Mouse (Mus musculus) NIH3T3 (cell line): ENCODE measurements at regions not wholly inside any gene's neighbourhood (a gene's known extent, or its start where the extent isn't known, plus 50 kb on each side); places are given as distances from the start of the nearest gene placed in this dataset.

Experiments
- DNase-seq: peaks from one replicate; pipeline ENCODE4 v3.0.0-alpha.2; 2012; ENCODE audit warnings: low read depth

DNA sequence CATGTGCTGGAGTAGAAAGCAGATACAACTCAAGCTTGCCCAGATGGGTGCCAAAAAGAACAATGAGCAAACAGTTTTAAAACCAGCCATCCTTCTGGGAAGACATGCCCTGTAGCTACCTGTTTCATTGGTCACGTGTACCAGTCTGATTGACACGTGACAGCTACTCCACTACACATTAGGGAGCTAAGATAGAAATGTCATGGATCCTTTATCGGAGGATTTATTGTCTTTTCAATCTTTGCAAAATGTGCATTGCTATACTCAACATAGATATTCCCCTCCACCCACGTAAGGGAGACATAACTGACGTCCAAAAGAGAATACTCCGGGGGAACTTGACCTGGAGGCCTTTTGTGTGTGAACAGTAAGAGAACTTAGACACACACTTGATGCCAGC lies 171.1 kb upstream of the Cited2 start:
- no peak for DNase-seq

GRCm38 (mm10) chr10:17552277-17552676 lies 170.7 kb upstream of the Cited2 start:
- peak; percentile 46 for DNase-seq

DNA sequence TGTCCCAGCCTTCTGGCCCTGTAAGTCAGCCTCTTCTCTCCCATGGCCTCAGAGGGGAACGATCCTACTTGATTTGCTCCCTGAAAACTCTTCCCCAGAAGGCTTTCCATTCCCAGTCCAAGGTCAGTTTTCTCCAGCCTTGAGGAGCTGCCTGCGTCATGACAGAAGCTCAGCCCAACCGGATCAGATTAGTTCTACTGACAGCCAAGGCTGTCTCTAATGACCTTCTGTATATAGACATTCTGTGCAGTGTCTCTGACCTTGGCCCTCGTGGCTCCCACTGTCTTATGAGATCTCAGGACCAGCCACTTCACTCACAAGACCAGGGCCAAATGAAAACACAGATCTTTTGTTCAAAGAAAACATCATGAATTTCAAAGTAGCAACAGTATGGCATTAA lies 166.6 kb upstream of the Cited2 start:
- DNase-seq = no peak

- DNase-seq = peak; percentile 57
These were observed 163.6 kb upstream of the Cited2 start for GRCm38 (mm10) chr10:17559370-17559955.

- peak; percentile 39 for DNase-seq
These were observed 163.0 kb upstream of the Cited2 start for GRCm38 (mm10) chr10:17559980-17560379.

DNA sequence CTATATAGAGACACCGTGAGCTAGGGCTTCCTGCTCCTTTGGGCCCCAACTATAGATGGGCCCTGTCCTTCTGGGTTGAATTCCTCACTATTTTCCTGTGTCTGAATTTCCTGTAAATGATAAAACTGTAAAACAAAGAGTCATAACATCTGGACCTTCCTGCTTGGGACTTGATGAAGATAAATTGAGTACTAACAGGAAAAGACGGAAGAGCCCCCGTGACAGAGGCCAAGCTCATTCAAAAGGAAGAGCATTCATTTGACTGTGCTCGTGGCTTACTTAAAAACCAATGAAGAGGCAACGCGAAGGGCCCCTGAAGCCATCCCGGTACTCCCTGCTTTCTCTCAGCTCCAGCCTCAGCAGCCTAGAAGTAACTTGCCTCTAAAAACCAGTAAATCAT lies 161.6 kb upstream of the Cited2 start:
- DNase-seq = no peak

DNA sequence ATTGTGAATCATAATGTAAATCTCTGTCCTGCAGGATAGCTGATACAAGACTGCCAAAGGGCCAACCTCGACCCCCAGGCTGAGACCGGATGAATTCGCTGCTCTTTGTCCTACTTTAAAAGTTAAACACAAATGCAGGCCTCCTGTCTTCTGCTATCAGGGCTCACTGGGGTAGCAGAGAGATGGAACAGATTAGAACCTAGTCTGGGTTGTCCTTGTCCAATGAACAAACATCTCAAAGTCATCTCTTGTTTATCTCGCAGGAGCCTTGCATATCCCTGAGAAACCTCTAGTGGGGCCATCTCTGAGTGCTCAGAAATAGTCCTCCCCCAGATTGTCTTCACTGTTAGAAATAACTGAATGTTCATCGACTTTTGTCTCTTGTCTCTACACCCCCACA lies 161.0 kb upstream of the Cited2 start:
- no peak for DNase-seq

DNA sequence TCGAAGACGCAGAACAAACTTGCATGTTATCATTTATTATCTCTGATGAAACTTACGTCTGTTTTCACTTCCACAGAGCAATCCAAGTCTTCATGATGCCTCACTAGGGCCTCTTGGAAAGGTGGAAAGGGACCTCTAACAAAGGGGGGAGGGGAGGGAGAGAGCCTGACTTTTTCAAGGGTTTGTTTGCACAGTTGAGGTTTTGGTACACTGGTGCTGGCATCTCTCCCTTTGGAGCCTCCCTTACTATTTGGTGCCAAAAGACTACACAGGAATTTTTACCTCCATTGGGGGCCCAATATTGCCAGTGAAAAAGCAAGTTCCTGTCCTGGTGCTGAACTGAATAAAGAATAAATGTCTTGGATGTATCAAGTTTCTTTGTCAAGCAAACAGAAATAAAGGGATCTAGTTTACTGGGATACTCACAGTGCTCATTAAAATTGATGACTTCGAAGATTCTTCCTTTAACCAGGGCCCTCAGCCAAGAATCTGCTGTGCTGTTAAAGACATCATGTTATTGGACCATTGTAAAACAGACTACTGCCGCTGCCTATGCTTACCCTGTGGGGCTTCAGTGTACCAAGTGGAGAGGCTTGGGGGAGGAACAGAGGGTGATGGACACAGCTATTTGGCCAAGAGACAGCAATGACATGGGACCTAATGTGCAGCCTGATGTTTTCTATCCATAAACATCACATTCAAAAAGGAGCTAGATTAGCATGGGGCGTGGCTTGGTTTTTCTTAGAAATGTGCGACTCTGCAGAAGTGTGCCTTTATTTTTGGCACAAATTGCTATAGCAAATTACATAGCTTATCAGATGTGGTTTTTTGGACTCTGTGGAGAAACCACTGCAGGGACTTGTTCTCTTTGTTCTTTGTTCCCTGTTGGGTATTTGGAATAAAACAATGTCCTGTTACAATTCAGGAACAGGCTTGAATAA lies 160.3 kb upstream of the Cited2 start:
- DNase-seq = peak; percentile 65

GRCm38 (mm10) chr10:17563351-17563749 lies 159.7 kb upstream of the Cited2 start:
- no peak for DNase-seq

DNA sequence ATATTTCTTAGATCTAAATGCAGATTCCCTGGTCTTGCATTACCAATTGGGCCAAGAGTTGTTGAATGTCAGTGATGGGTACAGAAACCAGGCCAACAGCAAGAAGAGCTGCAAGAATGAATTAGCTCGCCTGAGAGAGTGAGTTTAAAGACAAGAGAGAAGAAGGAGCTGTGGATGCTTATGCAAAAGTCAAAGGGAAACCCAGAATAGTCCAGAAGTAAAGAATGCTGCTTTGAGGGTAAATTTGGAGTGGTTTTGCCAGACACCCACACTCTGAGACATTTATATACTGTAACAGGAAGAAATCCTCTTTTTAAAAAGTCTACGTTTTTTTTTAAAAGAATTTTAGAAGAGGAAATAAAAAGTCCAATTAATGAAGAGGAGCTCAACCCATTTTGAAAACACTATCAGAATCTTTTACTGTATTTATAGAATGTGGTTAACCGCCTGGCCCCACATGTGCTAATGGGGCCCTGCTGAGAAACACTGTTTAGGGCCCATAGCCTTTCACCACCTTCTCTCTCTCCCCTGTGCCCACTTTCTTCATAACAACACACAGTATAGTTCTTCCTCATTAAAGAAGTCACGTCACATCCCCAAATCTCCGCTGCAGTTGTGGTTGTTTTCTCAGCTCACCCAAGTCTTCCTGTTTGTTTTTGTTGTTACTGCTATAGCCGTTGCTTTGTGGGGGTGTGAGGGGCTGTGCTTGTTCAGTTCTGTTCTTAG lies 158.0 kb upstream of the Cited2 start:
- DNase-seq = no peak

GRCm38 (mm10) chr10:17566975-17567374 lies 156.0 kb upstream of the Cited2 start:
- DNase-seq = no peak

DNA sequence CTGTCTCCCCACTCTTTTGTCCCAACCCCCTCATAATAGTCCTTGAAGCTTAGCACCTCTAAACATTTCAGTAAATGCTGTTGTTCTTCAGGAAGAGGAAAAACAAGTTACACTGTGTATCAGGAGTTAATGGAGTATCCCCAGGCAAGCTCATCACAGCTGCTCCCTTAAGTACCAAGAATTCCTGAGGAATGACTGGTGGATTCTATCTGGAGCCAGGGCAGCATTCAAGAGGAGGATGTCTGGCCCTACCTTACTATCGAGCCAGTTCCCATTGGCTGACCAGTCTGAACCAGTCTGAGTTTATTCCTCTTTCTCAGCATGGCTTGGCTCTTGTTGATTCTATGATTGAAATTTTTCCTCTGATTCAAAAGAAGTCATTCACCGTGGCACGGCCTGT lies 155.4 kb upstream of the Cited2 start:
- DNase-seq = peak; percentile 69

DNA sequence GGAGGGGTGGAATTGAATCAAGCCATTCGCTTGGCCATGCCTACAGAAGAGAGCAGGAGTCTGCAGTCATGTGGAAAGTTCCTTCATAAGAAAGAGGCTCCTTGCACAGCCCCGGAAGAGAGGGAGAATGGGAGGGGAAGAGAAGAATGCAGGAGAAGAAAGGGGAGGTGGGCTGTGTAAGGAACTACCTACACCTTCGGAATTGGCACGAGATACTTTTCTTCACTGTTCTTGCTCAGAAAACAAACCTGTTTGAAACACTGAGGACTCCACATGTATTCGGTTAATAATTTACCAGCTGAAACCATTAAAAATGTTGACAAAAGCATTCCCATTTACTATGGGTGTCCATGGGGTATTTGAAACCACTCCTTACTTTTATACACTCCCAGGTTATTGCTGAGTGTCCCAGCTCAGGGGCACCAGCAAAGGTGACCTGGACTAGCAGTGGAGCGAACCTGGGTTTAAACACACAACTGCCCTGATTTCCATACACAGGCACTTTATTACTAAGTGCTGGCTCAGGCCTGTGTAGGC lies 153.4 kb upstream of the Cited2 start:
- no peak for DNase-seq

- no peak for DNase-seq
These were observed 148.1 kb upstream of the Cited2 start for GRCm38 (mm10) chr10:17574894-17575293.

GRCm38 (mm10) chr10:17575448-17576332 lies 147.3 kb upstream of the Cited2 start:
- DNase-seq = peak; percentile 57

- no peak for DNase-seq
These were observed 146.7 kb upstream of the Cited2 start for GRCm38 (mm10) chr10:17576333-17576750.

- DNase-seq = no peak
These were observed 143.6 kb upstream of the Cited2 start for GRCm38 (mm10) chr10:17579463-17579862.

DNA sequence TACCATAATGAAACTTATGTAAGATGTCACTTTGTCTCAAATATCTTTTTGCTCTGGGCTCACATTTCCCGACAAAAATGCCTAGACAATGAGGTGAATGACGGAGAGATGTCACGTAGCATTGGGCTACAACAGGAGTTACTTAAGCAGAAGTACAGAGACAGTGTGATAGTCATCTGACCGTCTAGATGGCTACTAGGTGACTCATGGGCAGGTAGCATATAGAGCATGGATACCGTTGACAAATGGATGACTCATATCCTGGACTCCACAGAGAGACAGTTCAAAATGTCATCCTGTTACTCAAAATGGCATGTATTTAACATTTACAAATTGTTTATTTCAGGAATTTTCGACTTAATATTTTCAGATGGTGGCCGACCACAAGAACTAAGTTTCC lies 138.2 kb upstream of the Cited2 start:
- DNase-seq = no peak

DNA sequence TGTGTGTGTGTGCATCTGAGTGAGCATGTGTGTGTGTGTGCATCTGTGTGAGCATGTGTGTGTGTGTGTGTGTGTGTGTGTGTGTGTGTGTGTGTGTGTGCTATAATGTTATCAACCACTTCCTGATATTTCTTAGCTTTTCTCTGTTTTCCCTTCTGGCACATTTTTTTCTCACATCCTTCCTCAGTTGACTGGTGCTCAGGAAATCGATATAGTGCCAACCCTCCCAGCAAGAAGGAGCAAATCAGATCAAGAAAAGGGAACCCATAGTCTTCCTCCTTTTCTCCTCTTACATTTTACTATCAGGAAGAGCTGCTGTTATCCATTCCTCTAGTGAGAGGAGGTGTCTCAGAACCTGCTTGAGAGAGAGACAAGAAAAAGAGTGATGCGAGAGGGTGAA lies 136.1 kb upstream of the Cited2 start:
- DNase-seq = no peak

DNA sequence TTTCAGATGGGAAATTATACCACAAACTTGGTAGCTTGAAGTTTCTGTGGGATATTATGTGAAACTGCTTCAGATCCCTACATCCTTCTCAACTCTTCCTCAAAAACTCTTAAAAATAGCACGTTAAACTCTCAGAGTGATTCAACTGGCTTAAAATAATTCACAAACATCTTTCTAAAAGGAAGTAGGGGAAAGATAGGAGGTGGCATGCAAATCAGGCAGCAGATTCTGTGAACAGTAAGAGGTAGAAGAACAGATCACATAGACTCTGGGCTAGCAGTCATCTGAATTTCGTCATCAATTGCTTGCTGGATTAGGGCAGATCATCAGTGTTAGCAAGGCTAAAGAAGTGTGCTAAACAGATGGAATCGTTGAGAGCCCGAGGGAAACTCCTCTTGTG lies 133.9 kb upstream of the Cited2 start:
- no peak for DNase-seq

- DNase-seq = no peak
These were observed 132.8 kb upstream of the Cited2 start for GRCm38 (mm10) chr10:17590195-17590594.

GRCm38 (mm10) chr10:17592387-17592786 lies 130.6 kb upstream of the Cited2 start:
- DNase-seq = no peak
